Mouse (Mus musculus): ENCODE measurements around the gene Ache.

GRCm38 (mm10) chr5:137333512-137334174 lies 46.3 kb downstream of the Ache start, which contains the start of gene Slc12a9:
- TF ChIP-seq CTCF (conservative IDR thresholded peaks at IDR 0.05; ENCODE audit: low read length) (peak; percentile 63), POU5F1 (IDR thresholded peaks at IDR 0.05; ENCODE audit: borderline replicate concordance, low read length) (no peak), NANOG (IDR thresholded peaks at IDR 0.05; ENCODE audit: borderline replicate concordance, low read length) (no peak)

All from E14TG2a.4 (cell line).